Comparison of ENCODE assay signal across 25 mouse cellular contexts in genomic region chr9:119641985-119642384, GRCm38 (mm10).
A peak's percentile ranks its signal among the peaks of the same experiment; 100 is the strongest.
DNase-seq lines count a peak whose midpoint lies in the region; ATAC-seq and TF ChIP-seq lines count a peak whose summit lies in the region.
"Had no signal": no experiment of that assay in that cellular context is flagged by ENCODE, and none has a peak within 500 bp of the region (broad histone marks: within the 10 kb centered on the region; RNA-seq: fewer than 3 reads in every experiment).

No protein-coding gene starts in this region.

- peaks cover 4% of the 10 kb centered on the region; the same call in 1 of the 2 replicates for H3K4me1 ChIP-seq in heart, embryonic 12.5 days (replicated peaks)
- no peaks in the 10 kb centered on the region for H3K4me1 ChIP-seq in heart, adult 2 months (ENCODE audit: control insufficient read depth, insufficient read depth, low read length)
- H3K4me1 ChIP-seq: embryonic facial prominence, embryonic 12.5 days; forebrain, embryonic 15.5 days; intestine, embryonic 15.5 days; neural tube, embryonic 15.5 days had no signal

- no peak overlapping the region for H3K4me2 ChIP-seq in heart, embryonic 12.5 days
- H3K4me2 ChIP-seq: embryonic facial prominence, embryonic 12.5 days; forebrain, embryonic 15.5 days; heart, embryonic 11.5 days; hindbrain, embryonic 14.5 days; intestine, embryonic 15.5 days; neural tube, embryonic 15.5 days had no signal

- no peaks in the 10 kb centered on the region for H3K36me3 ChIP-seq in heart, embryonic 12.5 days
- H3K36me3 ChIP-seq in heart, adult 2 months (ENCODE audit: control insufficient read depth, insufficient read depth, low read length) = no peaks in the 10 kb centered on the region
- H3K36me3 ChIP-seq: embryonic facial prominence, embryonic 12.5 days; forebrain, embryonic 15.5 days; intestine, embryonic 15.5 days; neural tube, embryonic 15.5 days had no signal

- H3K27me3 ChIP-seq in heart, embryonic 12.5 days (replicated peaks) = 0 out of 2 replicates have a peak, but pooled peaks cover 5% of the 10 kb centered on the region
- no peaks in the 10 kb centered on the region for H3K27me3 ChIP-seq in heart, adult 2 months (ENCODE audit: control insufficient read depth, insufficient read depth, low read length)
- H3K27me3 ChIP-seq: embryonic facial prominence, embryonic 12.5 days; forebrain, embryonic 15.5 days; intestine, embryonic 15.5 days; neural tube, embryonic 15.5 days had no signal

- TF ChIP-seq EP300 in heart, adult 2 months (IDR thresholded peaks at IDR 0.05; ENCODE audit: insufficient read depth, low read depth, low read length) = no peak

- no peak for TF ChIP-seq POLR2A in heart, adult 2 months (IDR thresholded peaks at IDR 0.05; ENCODE audit: insufficient read depth, low read depth, low read length)

- WGBS in heart, embryonic 12.5 days = 80% methylated on average over 6 of the region's 6 CpGs
- WGBS in heart, adult 2 months = 88% methylated on average over 6 of the region's 6 CpGs

- peak; percentile 83 for ATAC-seq in heart, embryonic 12.5 days (ENCODE audit: insufficient number of reproducible peaks, low FRiP score)
- ATAC-seq: forebrain, embryonic 15.5 days; intestine, embryonic 15.5 days; midbrain, embryonic 16.5 days had no signal

- no peaks in the 10 kb centered on the region for H3K79me2 ChIP-seq in heart, adult 2 months (replicated peaks; ENCODE audit: control insufficient read depth, insufficient read depth, low read length)

- DNase-seq in heart, adult 2 months = no peak
- DNase-seq in 416B (ENCODE audit: low read depth) = peak; percentile 59
- peak; percentile 24 for DNase-seq in MN1 (ENCODE audit: low spot score)
- peak; percentile 12 for DNase-seq in c-Kit-positive CD71-positive TER-119-positive erythroid progenitor cells, embryonic 14.5 days (ENCODE audit: low spot score)
- no peak for DNase-seq in ovary, adult 18-20 months (ENCODE audit: low spot score)
- DNase-seq in layer of hippocampus, postnatal 25 days (ENCODE audit: extremely low spot score in 1 of 2, low spot score in 1 of 2) = no peak
- DNase-seq in gastrocnemius, postnatal 14 days = no peak
- DNase-seq: adrenal gland, adult 8-10 months; cerebellum, adult 11-12 months; gastrocnemius, postnatal 36 days; heart, postnatal 36 days; kidney, postnatal 36 days; left cerebral cortex, postnatal 4 days; lung, adult 18-20 months; lung, postnatal 14 days; right cerebral cortex, postnatal 4 days had no signal

- H3K9me3 ChIP-seq in heart, embryonic 12.5 days (replicated peaks) = no peaks in the 10 kb centered on the region
- H3K9me3 ChIP-seq: embryonic facial prominence, embryonic 12.5 days; forebrain, embryonic 15.5 days; intestine, embryonic 15.5 days; neural tube, embryonic 15.5 days had no signal

- no peak for TF ChIP-seq CTCF in heart, adult 2 months (IDR thresholded peaks at IDR 0.05)

- H3K4me3 ChIP-seq in heart, embryonic 12.5 days = no peak overlapping the region
- H3K4me3 ChIP-seq in heart, adult 2 months = no peak overlapping the region
- H3K4me3 ChIP-seq: embryonic facial prominence, embryonic 12.5 days; forebrain, embryonic 15.5 days; intestine, embryonic 15.5 days; left cerebral cortex, adult 2 months; neural tube, embryonic 15.5 days had no signal

- H3K27ac ChIP-seq in heart, embryonic 12.5 days (ENCODE audit: poor library complexity, severe bottlenecking) = no peak overlapping the region
- no peak overlapping the region for H3K27ac ChIP-seq in heart, adult 2 months
- H3K27ac ChIP-seq: embryonic facial prominence, embryonic 12.5 days; forebrain, embryonic 15.5 days; hindbrain, embryonic 14.5 days; intestine, embryonic 15.5 days; left cerebral cortex, adult 2 months; neural tube, embryonic 15.5 days had no signal

- intact Hi-C loops in heart, adult 2 months (cut with DNase I) = loop anchor here (10.0 kb wide), 1 partner anchor 253 kb away; the partner anchor contains the start of gene Wdr48
- intact Hi-C loops in gastrocnemius, postnatal 14 days (cut with DNase I; ENCODE audit: low total_unique reads) = no loop called here

- H3K9ac ChIP-seq in heart, embryonic 12.5 days = no peak overlapping the region
- no peak overlapping the region for H3K9ac ChIP-seq in heart, adult 2 months (ENCODE audit: low read depth, low read length)
- H3K9ac ChIP-seq: embryonic facial prominence, embryonic 12.5 days; forebrain, embryonic 15.5 days; hindbrain, embryonic 14.5 days; intestine, embryonic 15.5 days; neural tube, embryonic 15.5 days had no signal

Comparison
In these comparisons a context has a peak if more than half of its experiments do, and no peak if none do; other contexts are left out.
1. DNase-seq: peak in 416B (single experiment), MN1 (single experiment) and c-Kit-positive CD71-positive TER-119-positive erythroid progenitor cells, embryonic 14.5 days (single experiment); none in heart, adult 2 months (0 of 2), ovary, adult 18-20 months (single experiment), layer of hippocampus, postnatal 25 days (0 of 2) and gastrocnemius, postnatal 14 days (single experiment).